Mouse (Mus musculus) CH12.LX (cell line): Measurements from ENCODE around the gene R3hdm2.

Experiments used
- BHLHE40 ChIP-seq: IDR thresholded peaks from 2 replicates; pipeline ENCODE4 v1.6.1; 2011; ENCODE audit warnings: mild to moderate bottlenecking, low read depth, low read length, improper control_type of control experiment
- CTCF ChIP-seq, 2 experiments: IDR thresholded peaks in 1 of 2; conservative IDR thresholded peaks in 1 of 2; 2 replicates each; pipeline ENCODE4 v1.5.1; 2011 to 2012; ENCODE audit warnings: low read depth in 2 of 2, low read length in 2 of 2, improper control_type of control experiment in 1 of 2, inconsistent platforms in 1 of 2, mild to moderate bottlenecking in 1 of 2, moderate library complexity in 1 of 2
- KAT2A ChIP-seq: IDR thresholded peaks from 2 replicates; pipeline ENCODE4 v1.6.1; 2012; ENCODE audit warnings: low read length, improper control_type of control experiment, inconsistent platforms; ENCODE audit not compliant: insufficient replicate concordance
- MXI1 ChIP-seq: IDR thresholded peaks from 2 replicates; pipeline ENCODE4 v1.6.1; 2011; ENCODE audit warnings: mild to moderate bottlenecking, low read depth, low read length, improper control_type of control experiment
- POLR2AphosphoS2 ChIP-seq: IDR thresholded peaks from 2 replicates; pipeline ENCODE4 v1.6.1; 2011; ENCODE audit warnings: low read depth, low read length, improper control_type of control experiment

- TF ChIP-seq BHLHE40 (no peak), POLR2AphosphoS2 (no peak), CTCF (conservative IDR thresholded peaks at IDR 0.05 in 1 of 2, IDR thresholded peaks at IDR 0.05 in 1 of 2; ENCODE audit: low read depth in 2 of 2, low read length in 2 of 2) (no peak), KAT2A (no peak), MXI1 (no peak)
Measured at GRCm38 (mm10) chr10:127500894-127501893, 121.1 kb downstream of the R3hdm2 start, which contains the start of gene Stac3.
